Mouse (Mus musculus) CH12.LX (cell line): ENCODE measurements at regions not wholly inside any gene's neighbourhood (a gene's known extent, or its start where the extent isn't known, plus 50 kb on each side); places are given as distances from the start of the nearest gene placed in this dataset.

Experiments used
- DNase-seq: peaks from one replicate; pipeline ENCODE4 v3.0.0-alpha.2; 2013; ENCODE audit errors: extremely low read depth
- H3K27ac ChIP-seq: 2 replicates; pipeline ENCODE4 v1.5.1; 2012; ENCODE audit warnings: low read depth, mild to moderate bottlenecking, control low read depth, moderate library complexity; ENCODE audit not compliant: insufficient read depth
- H3K27me3 ChIP-seq: replicated peaks from 2 replicates; pipeline ENCODE3; 2012; ENCODE audit warnings: inconsistent platforms
- H3K36me3 ChIP-seq, 2 experiments: replicated peaks in 1 of 2; 2 replicates each; pipeline versions ENCODE3 to v1.6.1; 2012; ENCODE audit warnings: inconsistent platforms in 1 of 2, low read length in 1 of 2, mild to moderate bottlenecking in 1 of 2, mixed read lengths in 1 of 2, moderate library complexity in 1 of 2; ENCODE audit not compliant: control insufficient read depth in 1 of 2, insufficient read depth in 1 of 2
- H3K4me1 ChIP-seq, 2 experiments: 2 replicates each; pipeline ENCODE4 v1.6.1; 2012; ENCODE audit warnings: inconsistent platforms in 1 of 2, moderate library complexity in 1 of 2; ENCODE audit not compliant: insufficient read depth in 2 of 2, control insufficient read depth in 1 of 2
- H3K4me2 ChIP-seq: 2 replicates; pipeline ENCODE4 v1.6.1; 2012; ENCODE audit warnings: low read depth, mild to moderate bottlenecking, control low read depth; ENCODE audit not compliant: poor library complexity, insufficient read depth, severe bottlenecking
- H3K4me3 ChIP-seq, 3 experiments: fragments of 150-350 bp in 1 of 3; sonication (generic) in 1 of 3; replicated peaks in 1 of 3; 2 replicates each; pipeline versions ENCODE3 to v1.5.1; 2011 to 2012; ENCODE audit warnings: low read depth in 2 of 3, low read length in 2 of 3, mild to moderate bottlenecking in 2 of 3, moderate library complexity in 2 of 3, control low read depth in 1 of 3, improper control_type of control experiment in 1 of 3, inconsistent platforms in 1 of 3, mixed read lengths in 1 of 3; ENCODE audit not compliant: poor library complexity in 1 of 3
- H3K79me2 ChIP-seq: replicated peaks from 2 replicates; pipeline ENCODE4 v1.6.1; 2012; ENCODE audit warnings: mild to moderate bottlenecking, moderate library complexity; ENCODE audit not compliant: control insufficient read depth, poor library complexity, insufficient read depth, severe bottlenecking; ENCODE audit errors: extremely low read depth
- H3K9ac ChIP-seq: 2 replicates; pipeline ENCODE4 v1.6.1; 2012; ENCODE audit warnings: low read depth, mild to moderate bottlenecking, control low read depth, moderate library complexity; ENCODE audit not compliant: insufficient read depth
- H3K9me3 ChIP-seq: replicated peaks from 2 replicates; pipeline ENCODE3; 2012; ENCODE audit warnings: low read length, inconsistent platforms, mixed read lengths
- CHD2 ChIP-seq: IDR thresholded peaks from 2 replicates; pipeline ENCODE4 v1.6.1; 2011; ENCODE audit warnings: low read length, improper control_type of control experiment
- CTCF ChIP-seq, 2 experiments: IDR thresholded peaks in 1 of 2; conservative IDR thresholded peaks in 1 of 2; 2 replicates each; pipeline ENCODE4 v1.5.1; 2011 to 2012; ENCODE audit warnings: low read depth in 2 of 2, low read length in 2 of 2, improper control_type of control experiment in 1 of 2, inconsistent platforms in 1 of 2, mild to moderate bottlenecking in 1 of 2, moderate library complexity in 1 of 2
- GABPA ChIP-seq: IDR thresholded peaks from 2 replicates; pipeline ENCODE4 v1.6.1; 2012; ENCODE audit warnings: low read depth, low read length, improper control_type of control experiment, inconsistent platforms; ENCODE audit not compliant: insufficient replicate concordance
- HCFC1 ChIP-seq: IDR thresholded peaks from 2 replicates; pipeline ENCODE4 v1.6.1; 2012; ENCODE audit warnings: low read depth, mild to moderate bottlenecking, inconsistent platforms, low read length, improper control_type of control experiment
- IRF4 ChIP-seq: IDR thresholded peaks from 2 replicates; pipeline ENCODE4 v1.6.1; 2014; ENCODE audit warnings: low read depth, mild to moderate bottlenecking, inconsistent platforms, low read length, improper control_type of control experiment
- MAFK ChIP-seq: IDR thresholded peaks from 2 replicates; pipeline ENCODE4 v1.6.1; 2011; ENCODE audit warnings: low read length, improper control_type of control experiment; ENCODE audit not compliant: insufficient replicate concordance
- MAX ChIP-seq: IDR thresholded peaks from 2 replicates; pipeline ENCODE4 v1.6.1; 2011; ENCODE audit warnings: low read length, improper control_type of control experiment
- MEF2A ChIP-seq: IDR thresholded peaks from 2 replicates; pipeline ENCODE4 v1.6.1; 2014; ENCODE audit warnings: low read depth, mild to moderate bottlenecking, inconsistent platforms, low read length, improper control_type of control experiment, borderline replicate concordance
- MXI1 ChIP-seq: IDR thresholded peaks from 2 replicates; pipeline ENCODE4 v1.6.1; 2011; ENCODE audit warnings: mild to moderate bottlenecking, low read depth, low read length, improper control_type of control experiment
- NELFE ChIP-seq: IDR thresholded peaks from 2 replicates; pipeline ENCODE4 v1.6.1; 2011; ENCODE audit warnings: low read depth, low read length, improper control_type of control experiment
- NRF1 ChIP-seq: IDR thresholded peaks from 2 replicates; pipeline ENCODE4 v1.6.1; 2014; ENCODE audit warnings: low read depth, mild to moderate bottlenecking, inconsistent platforms, low read length, improper control_type of control experiment, moderate library complexity
- PAX5 ChIP-seq: IDR thresholded peaks from 2 replicates; pipeline ENCODE4 v1.6.1; 2012; ENCODE audit warnings: low read length, inconsistent platforms, mixed read lengths
- POLR2AphosphoS2 ChIP-seq: IDR thresholded peaks from 2 replicates; pipeline ENCODE4 v1.6.1; 2011; ENCODE audit warnings: low read depth, low read length, improper control_type of control experiment
- SMC3 ChIP-seq: IDR thresholded peaks from 2 replicates; pipeline ENCODE4 v1.6.1; 2011; ENCODE audit warnings: low read depth, low read length, improper control_type of control experiment
- TBP ChIP-seq: conservative IDR thresholded peaks from 2 replicates; pipeline ENCODE4 v1.6.1; 2011; ENCODE audit warnings: low read depth, low read length, improper control_type of control experiment
- UBTF ChIP-seq: IDR thresholded peaks from 2 replicates; pipeline ENCODE4 v1.6.1; 2012; ENCODE audit warnings: low read depth, mild to moderate bottlenecking, inconsistent platforms, low read length, improper control_type of control experiment, moderate library complexity
- ZC3H11A ChIP-seq: IDR thresholded peaks from 2 replicates; pipeline ENCODE4 v1.6.1; 2012; ENCODE audit warnings: low read depth, mild to moderate bottlenecking, inconsistent platforms, low read length, improper control_type of control experiment
- ZNF384 ChIP-seq: IDR thresholded peaks from 2 replicates; pipeline ENCODE4 v1.6.1; 2012; ENCODE audit warnings: low read depth, low read length, improper control_type of control experiment, inconsistent platforms
- dilution Hi-C: fragments of 300-500 bp; cut with MboI; formaldehyde crosslinking; loops from 2 replicates; pipeline ENCODE4 v1.14.3; 2020; ENCODE audit warnings: low sequenced_read_pairs; ENCODE audit not compliant: extremely low pct_unique_long_range_greater_than_20kb, extremely low pct_ligation_motif_present
- in situ Hi-C: fragments of 300-500 bp; cut with MboI; formaldehyde crosslinking; loops from 3 replicates; pipeline ENCODE4 v1.14.3; 2019; ENCODE audit warnings: low sequenced_read_pairs, low pct_ligation_motif_present, low pct_unique_long_range_greater_than_20kb, mixed read lengths

DNA sequence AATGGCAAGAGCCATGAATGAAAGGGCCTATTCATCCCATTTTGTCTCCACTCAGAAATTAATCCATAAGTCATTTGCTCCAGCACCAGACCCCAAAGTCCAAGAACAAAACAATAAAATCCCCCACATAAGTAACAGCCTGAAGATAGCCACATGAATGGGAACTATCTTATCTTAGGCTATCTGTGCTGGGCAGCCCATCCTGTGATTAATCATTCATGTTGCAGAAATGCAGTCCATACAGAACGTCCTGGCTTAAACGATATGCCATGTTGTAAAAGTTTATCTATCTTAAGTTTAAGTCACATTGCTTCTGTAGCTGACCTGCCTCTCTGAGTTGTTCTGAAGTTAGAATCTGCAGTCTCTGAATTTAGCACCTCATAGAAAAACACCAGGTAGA is 507.7 kb upstream of the B3galt2 start:
- no peak for TF ChIP-seq MXI1
- TF ChIP-seq MAFK: no peak
- TF ChIP-seq TBP: no peak
- no peak for TF ChIP-seq CHD2
- TF ChIP-seq GABPA: no peak
- no peak for TF ChIP-seq MAX
- TF ChIP-seq PAX5: no peak
- TF ChIP-seq SMC3: no peak
- TF ChIP-seq NELFE: no peak
- TF ChIP-seq HCFC1: no peak
- TF ChIP-seq ZNF384: no peak
- TF ChIP-seq UBTF: no peak
- no peak for TF ChIP-seq POLR2AphosphoS2
- no peak for TF ChIP-seq NRF1
- in situ Hi-C loops: no loop called here
- H3K27me3 ChIP-seq: no peaks in the 10 kb centered on the region
- H3K4me1 ChIP-seq: no peaks in the 10 kb centered on the region
- no peak overlapping the region for H3K4me3 ChIP-seq
- DNase-seq: no peak
- peaks cover 2% of the 10 kb centered on the region for H3K9me3 ChIP-seq
- H3K36me3 ChIP-seq: no peaks in the 10 kb centered on the region
- dilution Hi-C loops: no loop called here
- no peak overlapping the region for H3K9ac ChIP-seq
- no peak overlapping the region for H3K27ac ChIP-seq
- H3K4me2 ChIP-seq: no peak overlapping the region
- no peaks in the 10 kb centered on the region for H3K79me2 ChIP-seq

DNA sequence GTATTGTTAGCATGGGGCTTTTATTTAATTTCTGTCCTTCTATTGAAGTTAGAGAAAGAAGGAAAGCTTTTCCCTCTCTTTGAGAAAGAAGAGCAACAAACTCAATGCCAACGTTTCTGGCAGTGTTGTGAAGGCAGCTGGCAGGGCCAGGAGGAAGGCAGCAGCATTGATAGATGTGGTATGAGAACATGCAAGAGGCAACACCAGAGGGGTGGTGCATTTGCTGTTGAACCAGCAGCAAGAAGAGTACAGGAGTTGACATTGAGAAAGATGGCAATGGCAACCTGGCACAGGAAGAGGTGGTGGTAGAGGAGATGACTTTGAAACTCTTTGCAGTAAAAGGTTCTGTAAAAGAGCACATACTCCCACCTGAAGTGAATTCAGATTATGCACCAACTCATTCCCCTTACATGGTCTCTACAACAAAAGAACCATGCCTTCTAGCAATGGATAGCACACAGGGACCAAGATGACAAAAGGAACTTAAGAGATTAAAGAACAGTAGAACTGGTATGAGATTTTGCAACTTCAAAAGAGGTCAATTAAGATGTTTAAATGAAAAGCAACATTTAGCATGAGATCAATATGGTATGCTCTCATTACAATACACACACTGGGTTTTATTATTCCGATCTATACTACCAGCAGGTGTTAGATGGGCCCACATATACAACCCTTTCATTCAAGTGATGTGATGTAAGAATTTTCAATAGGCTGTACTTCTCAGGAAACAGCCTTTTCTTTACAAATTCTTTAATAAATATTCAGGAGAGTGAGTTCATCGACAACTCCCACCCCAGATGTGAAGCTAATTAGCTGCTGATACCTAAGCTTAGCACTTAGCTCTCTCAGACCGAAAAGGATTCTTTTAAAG is 495.1 kb upstream of the B3galt2 start:
- H3K27ac ChIP-seq: no peak overlapping the region
- H3K79me2 ChIP-seq: no peaks in the 10 kb centered on the region
- in situ Hi-C loops: no loop called here
- no peaks in the 10 kb centered on the region for H3K4me1 ChIP-seq
- no peaks in the 10 kb centered on the region for H3K27me3 ChIP-seq
- no peaks in the 10 kb centered on the region for H3K36me3 ChIP-seq
- dilution Hi-C loops: no loop called here
- TF ChIP-seq NRF1 (no peak), ZC3H11A (no peak), CTCF (conservative IDR thresholded peaks at IDR 0.05 in 1 of 2, IDR thresholded peaks at IDR 0.05 in 1 of 2; ENCODE audit: low read depth in 2 of 2, low read length in 2 of 2) (no peak), MEF2A (no peak), IRF4 (no peak)
- no peaks in the 10 kb centered on the region for H3K9me3 ChIP-seq
- H3K4me3 ChIP-seq: no peak overlapping the region
- H3K9ac ChIP-seq: no peak overlapping the region
- DNase-seq: no peak
- no peak overlapping the region for H3K4me2 ChIP-seq
